Mouse (Mus musculus) cerebellum, adult 11-12 months (tissue): ENCODE measurements around the gene Pmepa1.

ENCODE experiments used
- DNase-seq: peaks from one replicate; pipeline ENCODE4 v3.0.0; 2022

Pmepa1 gene

GRCm38 (mm10) chr2:173253761-173254662 is 22.3 kb downstream of the Pmepa1 start:
- no peak for DNase-seq

GRCm38 (mm10) chr2:173251675-173252074 is 24.7 kb downstream of the Pmepa1 start:
- DNase-seq = no peak

- no peak for DNase-seq
Observed at GRCm38 (mm10) chr2:173251133-173251532, 25.2 kb downstream of the Pmepa1 start.

- DNase-seq = no peak
Observed at GRCm38 (mm10) chr2:173250411-173250810, 25.9 kb downstream of the Pmepa1 start.

- DNase-seq = no peak
Observed at GRCm38 (mm10) chr2:173249965-173250364, 26.4 kb downstream of the Pmepa1 start.

GRCm38 (mm10) chr2:173249386-173249785 is 26.9 kb downstream of the Pmepa1 start:
- DNase-seq = no peak

- DNase-seq = no peak
Observed at GRCm38 (mm10) chr2:173248822-173249221, 27.5 kb downstream of the Pmepa1 start.

GRCm38 (mm10) chr2:173247911-173248310 is 28.4 kb downstream of the Pmepa1 start:
- DNase-seq = no peak

GRCm38 (mm10) chr2:173247197-173247596 is 29.1 kb downstream of the Pmepa1 start:
- DNase-seq = no peak

DNA sequence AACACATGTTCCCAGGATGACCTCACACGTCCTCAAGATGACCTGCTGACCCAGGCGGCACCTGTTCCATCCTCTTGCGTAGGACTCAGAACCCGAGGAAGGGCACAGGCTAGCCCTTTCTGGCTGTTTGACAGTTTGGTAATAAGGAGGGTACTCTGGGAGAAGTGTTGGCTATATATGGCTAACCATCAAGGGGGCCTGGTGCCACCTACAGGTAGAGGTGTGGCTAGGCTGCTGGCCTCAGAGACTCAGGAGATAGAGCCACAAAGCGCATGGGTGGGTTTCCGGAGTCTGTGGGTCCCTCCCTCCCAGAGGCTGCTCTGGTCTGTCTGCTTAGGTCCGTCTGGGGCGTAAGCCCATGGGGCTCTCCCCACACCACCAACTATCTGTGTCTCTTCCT is 29.6 kb downstream of the Pmepa1 start:
- DNase-seq = no peak

- no peak for DNase-seq
Observed at GRCm38 (mm10) chr2:173245258-173245657, 31.1 kb downstream of the Pmepa1 start.

GRCm38 (mm10) chr2:173244108-173244507 is 32.2 kb downstream of the Pmepa1 start:
- no peak for DNase-seq

DNA sequence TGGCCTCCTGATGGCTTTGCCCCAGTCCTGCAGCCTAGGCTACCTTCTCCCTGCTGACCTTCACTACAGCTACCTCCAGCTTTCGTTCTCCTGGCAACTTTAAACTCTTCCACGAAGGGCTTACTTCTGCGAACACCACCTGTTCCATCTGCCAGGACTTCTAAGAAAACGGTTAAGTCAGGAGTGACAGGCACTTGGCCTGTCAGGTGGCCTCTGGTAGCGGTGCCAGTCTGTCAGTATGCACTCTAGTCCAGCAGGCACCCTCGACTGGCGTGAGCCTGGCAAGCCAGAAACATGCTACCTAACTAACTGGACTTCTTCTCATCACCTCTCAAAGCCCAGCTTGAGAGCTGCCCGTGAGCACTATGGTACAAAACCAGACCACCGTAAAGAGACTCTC is 32.7 kb downstream of the Pmepa1 start:
- DNase-seq = no peak

- no peak for DNase-seq
Observed at GRCm38 (mm10) chr2:173242874-173243273, 33.5 kb downstream of the Pmepa1 start.

DNA sequence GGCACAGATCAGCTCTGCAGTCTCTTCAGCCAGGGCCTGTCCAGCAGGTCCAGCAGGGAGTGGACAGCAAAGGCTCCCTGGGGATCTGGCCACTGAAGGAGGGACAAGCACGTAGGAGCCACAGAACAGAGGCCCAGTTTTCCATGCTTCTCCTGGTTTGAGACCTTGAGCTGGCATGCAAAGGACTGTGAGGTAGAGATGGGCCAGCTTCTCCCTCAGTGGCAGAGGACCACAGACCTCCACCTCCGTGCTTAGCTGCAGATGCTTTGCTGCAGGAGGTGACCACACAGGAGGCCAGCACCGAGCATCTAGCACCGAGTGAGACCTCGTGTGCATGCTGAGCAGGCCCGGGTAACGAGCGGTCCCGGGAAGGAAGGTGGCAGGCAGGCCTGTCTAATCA is 35.6 kb downstream of the Pmepa1 start:
- DNase-seq = no peak

- no peak for DNase-seq
Observed at GRCm38 (mm10) chr2:173238522-173238921, 37.8 kb downstream of the Pmepa1 start.

DNA sequence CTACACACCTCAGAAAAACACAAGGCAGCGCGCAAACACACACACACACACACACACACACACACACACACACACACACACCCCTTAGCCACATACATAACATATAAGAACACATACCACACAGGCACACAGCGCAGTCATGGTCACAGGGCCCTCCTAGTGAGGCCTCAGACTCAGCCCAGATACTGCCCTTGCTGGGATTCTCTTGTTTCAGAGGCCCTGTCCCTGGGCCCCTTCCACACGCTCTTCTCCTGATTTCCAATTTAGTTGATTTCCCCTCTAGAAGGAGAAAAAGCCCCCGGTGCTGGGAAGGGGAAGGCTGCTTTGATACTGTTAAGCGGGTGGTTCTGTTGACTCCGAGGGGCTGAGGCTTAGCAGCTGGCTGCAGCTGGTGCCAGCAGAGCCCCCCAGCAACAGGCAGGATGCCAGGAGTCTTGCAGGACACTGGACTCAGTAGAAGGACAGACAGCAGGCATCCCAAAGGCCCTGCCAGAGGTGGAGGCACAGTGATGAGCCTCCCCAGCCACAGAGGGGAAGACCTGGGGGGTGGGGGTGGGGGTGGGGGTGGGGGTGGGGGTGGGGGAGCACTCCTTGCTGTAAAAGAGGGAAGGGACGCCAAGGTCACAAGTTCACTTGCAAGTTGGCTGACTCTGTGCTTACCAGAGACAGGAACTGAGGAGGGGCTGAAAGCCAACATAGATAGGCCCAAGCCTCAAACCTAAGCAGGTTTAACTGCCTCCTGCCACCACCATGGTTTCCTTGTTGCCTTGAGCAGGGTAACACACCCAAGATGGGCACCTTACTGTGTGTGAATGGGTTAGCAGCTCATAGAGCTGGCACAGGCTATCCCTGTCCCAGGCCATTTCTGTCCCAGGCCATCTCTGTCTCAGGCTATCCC is 40.6 kb downstream of the Pmepa1 start:
- no peak for DNase-seq

DNA sequence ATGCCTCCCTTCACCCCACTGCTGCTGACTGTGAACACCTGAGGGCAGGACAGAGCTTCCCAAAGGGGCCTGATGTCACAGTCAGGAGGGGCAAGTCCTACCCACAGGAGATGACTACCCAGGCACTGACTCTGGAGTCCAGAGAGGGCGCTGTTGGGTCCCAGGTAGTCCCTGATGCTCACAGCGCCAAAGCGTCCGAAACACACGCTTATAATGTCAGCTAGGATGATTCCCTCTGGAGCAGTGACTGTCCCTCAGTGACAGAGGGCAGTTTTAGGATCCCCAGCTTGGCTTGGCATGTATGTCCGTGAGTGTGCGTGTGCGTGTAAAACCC is 43.6 kb downstream of the Pmepa1 start:
- DNase-seq = no peak

- DNase-seq = no peak
Observed at GRCm38 (mm10) chr2:173232065-173232765, 44.1 kb downstream of the Pmepa1 start.

DNA sequence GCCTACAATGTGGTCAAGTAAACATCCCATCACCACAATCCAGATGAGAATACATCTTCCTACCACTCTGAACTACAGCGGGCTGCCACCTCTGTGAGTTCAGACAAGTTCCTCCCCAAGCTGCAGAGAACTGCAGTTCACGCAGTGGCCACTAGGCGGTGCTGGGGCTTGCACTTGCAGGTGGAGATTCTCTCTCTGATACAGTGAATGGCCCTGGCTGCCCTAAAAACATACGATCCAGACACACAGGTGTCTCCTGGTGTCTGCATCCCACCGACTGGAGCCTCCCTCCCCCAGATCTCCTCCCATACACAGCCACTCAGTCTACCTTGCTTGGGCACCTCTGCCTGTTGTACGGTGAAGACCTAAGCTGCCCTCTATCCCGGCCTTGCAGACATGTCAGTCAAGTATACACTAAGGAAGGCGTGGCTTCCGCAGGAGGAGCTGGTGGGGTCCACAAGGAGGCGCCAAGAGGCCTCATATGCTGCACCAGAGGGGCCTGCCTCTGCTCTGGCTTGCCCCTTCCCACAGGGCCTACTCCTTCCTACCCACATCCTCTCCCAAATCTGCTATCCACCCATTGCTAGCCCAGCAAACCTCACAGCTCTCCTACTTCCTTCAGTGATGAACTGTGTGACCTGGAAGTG is 46.6 kb downstream of the Pmepa1 start:
- peak; percentile 58 for DNase-seq

DNA sequence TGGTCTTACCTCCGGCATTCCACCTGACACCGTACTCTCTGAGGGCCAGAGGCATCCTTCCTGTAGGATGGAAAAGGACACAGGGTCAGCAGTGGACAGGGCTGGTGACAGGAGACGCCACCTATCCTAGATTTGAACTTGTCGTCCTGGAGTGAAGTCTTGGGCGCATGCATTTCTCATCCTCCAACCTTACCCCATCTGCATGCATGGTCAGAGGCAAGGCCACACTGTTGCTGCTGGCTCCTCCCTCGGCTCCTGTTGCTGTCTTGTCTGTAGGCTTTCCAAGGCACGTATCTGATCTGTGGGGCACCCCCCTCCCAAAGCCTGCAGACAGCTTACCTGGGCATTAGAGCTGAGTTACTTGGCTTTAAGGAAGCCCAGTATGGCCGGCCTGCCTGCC is 47.8 kb downstream of the Pmepa1 start:
- no peak for DNase-seq

DNA sequence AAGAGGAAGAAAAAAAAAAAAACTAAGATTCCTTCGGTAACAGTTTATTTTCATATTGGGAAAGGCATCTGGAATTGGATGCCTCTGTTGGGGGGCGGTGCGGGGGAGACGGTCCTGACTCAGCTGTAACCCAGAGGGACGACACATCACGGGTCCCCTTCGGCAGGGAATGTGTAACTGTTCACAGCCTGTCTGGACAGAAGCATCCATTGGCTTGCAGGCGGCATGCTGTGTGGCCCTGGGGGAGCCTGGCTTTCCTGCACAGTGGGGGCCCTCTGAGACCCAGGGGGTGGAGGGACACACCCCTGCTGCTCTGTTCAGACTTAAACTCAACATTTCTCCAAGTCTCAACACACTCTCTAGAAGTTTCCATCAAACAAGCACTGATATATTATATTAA is 49.5 kb downstream of the Pmepa1 start:
- DNase-seq = no peak

- DNase-seq = no peak
Observed at GRCm38 (mm10) chr2:173225906-173226305, 50.4 kb downstream of the Pmepa1 start.
